9 mouse cellular contexts compared by ENCODE assay signal in the genomic region with DNA sequence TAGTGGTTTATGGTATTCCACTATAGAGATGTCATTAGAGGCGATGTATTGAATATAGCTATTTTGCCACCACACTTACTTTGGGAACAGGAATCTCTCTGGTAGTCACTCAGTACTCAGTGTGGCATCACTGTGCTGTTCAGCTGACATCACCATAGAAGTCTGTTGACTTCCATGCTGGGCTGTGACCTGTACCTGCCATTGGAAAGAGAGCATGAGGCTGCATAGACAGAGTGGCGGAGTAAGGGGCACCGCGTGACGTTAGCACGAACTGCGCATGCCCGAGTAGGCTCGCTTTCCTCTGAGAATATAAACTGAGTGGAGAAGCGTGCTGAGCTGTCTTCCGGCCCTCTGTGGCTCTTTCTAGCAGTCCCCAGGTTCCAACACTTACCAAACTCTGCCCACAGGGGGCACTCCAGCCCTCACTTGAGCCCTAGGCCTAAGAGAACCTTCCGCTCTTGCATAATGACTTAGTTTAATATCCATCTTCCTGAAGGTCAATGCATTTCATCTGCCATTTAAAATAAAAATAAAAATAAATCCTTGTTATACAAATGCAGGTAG.
DNase-seq lines count a peak whose midpoint lies in the region; ATAC-seq and TF ChIP-seq lines count a peak whose summit lies in the region.
"Had no signal": no experiment of that assay in that cellular context is flagged by ENCODE, and none has a peak within 500 bp of the region (broad histone marks: within the 10 kb centered on the region; RNA-seq: fewer than 3 reads in every experiment).

No protein-coding gene starts in this region.

- no peaks in the 10 kb centered on the region for H3K79me2 ChIP-seq in liver, adult 2 months (ENCODE audit: control insufficient read depth, insufficient read depth, low read length)

- no peak overlapping the region for H3K4me2 ChIP-seq in liver, embryonic 11.5 days
- no peak overlapping the region for H3K4me2 ChIP-seq in embryonic facial prominence, embryonic 11.5 days (ENCODE audit: low read depth, low read length)
- no peak overlapping the region for H3K4me2 ChIP-seq in hindbrain, embryonic 11.5 days (replicated peaks; ENCODE audit: low read depth, low read length)
- H3K4me2 ChIP-seq in limb, embryonic 14.5 days (replicated peaks; ENCODE audit: low read depth, low read length, severe bottlenecking), result no peak overlapping the region
- H3K4me2 ChIP-seq in neural tube, embryonic 13.5 days, result no peak overlapping the region
- H3K4me2 ChIP-seq: liver, embryonic 13.5 days had no signal

- H3K9ac ChIP-seq in liver, adult 2 months (ENCODE audit: low read depth, low read length), result no peak overlapping the region
- H3K9ac ChIP-seq in liver, embryonic 11.5 days (ENCODE audit: low read depth, low read length), result no peak overlapping the region
- H3K9ac ChIP-seq in embryonic facial prominence, embryonic 11.5 days (replicated peaks; ENCODE audit: low read length), result no peak overlapping the region
- H3K9ac ChIP-seq in hindbrain, embryonic 11.5 days (ENCODE audit: low read depth, low read length), result no peak overlapping the region
- no peak overlapping the region for H3K9ac ChIP-seq in limb, embryonic 14.5 days (ENCODE audit: low read depth, low read length, severe bottlenecking)
- no peak overlapping the region for H3K9ac ChIP-seq in neural tube, embryonic 13.5 days
- H3K9ac ChIP-seq: liver, embryonic 13.5 days had no signal

- peak; percentile 59 for DNase-seq in liver, adult 2 months (ENCODE audit: extremely low read depth, low read depth, low spot score)
- DNase-seq in liver, embryonic 11.5 days (ENCODE audit: low spot score), result no peak
- DNase-seq in adrenal gland, postnatal 10 days, result peak; percentile 72
- peak; percentile 71 for DNase-seq in embryonic facial prominence, embryonic 11.5 days (ENCODE audit: low spot score)
- peak; percentile 79 for DNase-seq in hindbrain, embryonic 11.5 days (ENCODE audit: low spot score)
- peak; percentile 45 for DNase-seq in limb, embryonic 14.5 days (ENCODE audit: low spot score)
- peak; percentile 82 for DNase-seq in thymus, postnatal 25 days
- DNase-seq: liver, embryonic 13.5 days had no signal

- no peaks in the 10 kb centered on the region for H3K9me3 ChIP-seq in liver, embryonic 11.5 days (ENCODE audit: control insufficient read depth, low read length)
- H3K9me3 ChIP-seq in embryonic facial prominence, embryonic 11.5 days (replicated peaks; ENCODE audit: control insufficient read depth, low read length), result no peaks in the 10 kb centered on the region
- H3K9me3 ChIP-seq in hindbrain, embryonic 11.5 days (ENCODE audit: control insufficient read depth, low read length), result no peaks in the 10 kb centered on the region
- no peaks in the 10 kb centered on the region for H3K9me3 ChIP-seq in limb, embryonic 14.5 days (ENCODE audit: control insufficient read depth, low read length)
- no peaks in the 10 kb centered on the region for H3K9me3 ChIP-seq in neural tube, embryonic 13.5 days
- H3K9me3 ChIP-seq: liver, embryonic 13.5 days had no signal

- no peak overlapping the region for H3K27ac ChIP-seq in liver, adult 2 months (replicated peaks; ENCODE audit: insufficient read depth, low read depth, low read length)
- no peak overlapping the region for H3K27ac ChIP-seq in liver, embryonic 11.5 days (ENCODE audit: low read depth, low read length)
- no peak overlapping the region for H3K27ac ChIP-seq in embryonic facial prominence, embryonic 11.5 days (replicated peaks; ENCODE audit: low read depth, low read length)
- H3K27ac ChIP-seq in hindbrain, embryonic 11.5 days (ENCODE audit: low read depth, low read length), result no peak overlapping the region
- H3K27ac ChIP-seq in limb, embryonic 14.5 days (replicated peaks; ENCODE audit: low read depth, low read length), result no peak overlapping the region
- no peak overlapping the region for H3K27ac ChIP-seq in neural tube, embryonic 13.5 days (replicated peaks)
- H3K27ac ChIP-seq: liver, embryonic 13.5 days had no signal

- H3K36me3 ChIP-seq in liver, adult 2 months (ENCODE audit: control insufficient read depth, insufficient read depth, low read length), result no peaks in the 10 kb centered on the region
- H3K36me3 ChIP-seq in liver, embryonic 11.5 days (ENCODE audit: control insufficient read depth, insufficient read depth, low read length), result no peaks in the 10 kb centered on the region
- H3K36me3 ChIP-seq in embryonic facial prominence, embryonic 11.5 days (replicated peaks; ENCODE audit: control insufficient read depth, insufficient read depth, low read depth, low read length), result no peaks in the 10 kb centered on the region
- no peaks in the 10 kb centered on the region for H3K36me3 ChIP-seq in hindbrain, embryonic 11.5 days (ENCODE audit: control insufficient read depth, insufficient read depth, low read length)
- no peaks in the 10 kb centered on the region for H3K36me3 ChIP-seq in limb, embryonic 14.5 days (ENCODE audit: control insufficient read depth, insufficient read depth, low read length)
- H3K36me3 ChIP-seq in neural tube, embryonic 13.5 days, result no peaks in the 10 kb centered on the region
- H3K36me3 ChIP-seq: liver, embryonic 13.5 days had no signal

- H3K4me3 ChIP-seq in liver, adult 2 months (ENCODE audit: insufficient read depth, low read depth, low read length), result no peak overlapping the region
- H3K4me3 ChIP-seq in liver, embryonic 11.5 days (ENCODE audit: low read depth, low read length), result no peak overlapping the region
- H3K4me3 ChIP-seq in embryonic facial prominence, embryonic 11.5 days (ENCODE audit: low read depth, low read length), result no peak overlapping the region
- no peak overlapping the region for H3K4me3 ChIP-seq in hindbrain, embryonic 11.5 days (ENCODE audit: low read depth, low read length)
- H3K4me3 ChIP-seq in limb, embryonic 14.5 days (replicated peaks; ENCODE audit: low read length), result no peak overlapping the region
- no peak overlapping the region for H3K4me3 ChIP-seq in neural tube, embryonic 13.5 days
- H3K4me3 ChIP-seq: liver, embryonic 13.5 days had no signal

- no peaks in the 10 kb centered on the region for H3K4me1 ChIP-seq in liver, adult 2 months (ENCODE audit: control insufficient read depth, insufficient read depth, low read length)
- H3K4me1 ChIP-seq in liver, embryonic 11.5 days (replicated peaks; ENCODE audit: control insufficient read depth, insufficient read depth, low read length), result no peaks in the 10 kb centered on the region
- H3K4me1 ChIP-seq in embryonic facial prominence, embryonic 11.5 days (ENCODE audit: control insufficient read depth, insufficient read depth, low read length), result no peaks in the 10 kb centered on the region
- H3K4me1 ChIP-seq in hindbrain, embryonic 11.5 days (replicated peaks; ENCODE audit: control insufficient read depth, insufficient read depth, low read length), result no peaks in the 10 kb centered on the region
- H3K4me1 ChIP-seq in limb, embryonic 14.5 days (ENCODE audit: control insufficient read depth, insufficient read depth, low read length), result peaks cover 18% of the 10 kb centered on the region
- H3K4me1 ChIP-seq in neural tube, embryonic 13.5 days (replicated peaks), result 0 out of 2 replicates have a peak, but pooled peaks cover 4% of the 10 kb centered on the region
- H3K4me1 ChIP-seq: liver, embryonic 13.5 days had no signal

- no peak for TF ChIP-seq POLR2A in liver, adult 2 months (IDR thresholded peaks at IDR 0.05; ENCODE audit: extremely low read depth, insufficient read depth, low read length)
- no peak for TF ChIP-seq POLR2A in limb, embryonic 14.5 days (IDR thresholded peaks at IDR 0.05; ENCODE audit: borderline replicate concordance, extremely low read depth, insufficient read depth, insufficient read length)

- ATAC-seq in liver, embryonic 11.5 days (replicated peaks; ENCODE audit: low FRiP score), result no peak
- ATAC-seq in embryonic facial prominence, embryonic 11.5 days (replicated peaks; ENCODE audit: insufficient number of reproducible peaks, low FRiP score, low TSS enrichment, low read depth), result no peak
- ATAC-seq in hindbrain, embryonic 11.5 days (ENCODE audit: low FRiP score), result peak; percentile 66; the same call in 1 of the 2 replicates
- ATAC-seq in limb, embryonic 14.5 days (ENCODE audit: low FRiP score, low read depth), result no peak
- ATAC-seq in neural tube, embryonic 13.5 days (ENCODE audit: low read depth), result peak; percentile 62; the same call in 1 of the 2 replicates

- H3K27me3 ChIP-seq in liver, adult 2 months (ENCODE audit: control insufficient read depth, insufficient read depth, low read length), result no peaks in the 10 kb centered on the region
- no peaks in the 10 kb centered on the region for H3K27me3 ChIP-seq in liver, embryonic 11.5 days (replicated peaks; ENCODE audit: control insufficient read depth, insufficient read depth, low read length)
- no peaks in the 10 kb centered on the region for H3K27me3 ChIP-seq in embryonic facial prominence, embryonic 11.5 days (ENCODE audit: control insufficient read depth, insufficient read depth, low read length)
- H3K27me3 ChIP-seq in hindbrain, embryonic 11.5 days (ENCODE audit: control insufficient read depth, insufficient read depth, low read length), result no peaks in the 10 kb centered on the region
- H3K27me3 ChIP-seq in limb, embryonic 14.5 days (ENCODE audit: control insufficient read depth, insufficient read depth, low read length), result no peaks in the 10 kb centered on the region
- no peaks in the 10 kb centered on the region for H3K27me3 ChIP-seq in neural tube, embryonic 13.5 days
- H3K27me3 ChIP-seq: liver, embryonic 13.5 days had no signal

- peak; percentile 85 for TF ChIP-seq CTCF in liver, adult 2 months (IDR thresholded peaks at IDR 0.05; ENCODE audit: low read depth, low read length)

- WGBS in liver, adult 2 months, result 56% methylated on average over 12 of the region's 12 CpGs
- WGBS in liver, embryonic 11.5 days, result 49% methylated on average over 12 of the region's 12 CpGs
- WGBS in embryonic facial prominence, embryonic 11.5 days, result 47% methylated on average over 12 of the region's 12 CpGs
- 50% methylated on average over 12 of the region's 12 CpGs for WGBS in hindbrain, embryonic 11.5 days
- WGBS in limb, embryonic 14.5 days, result 65% methylated on average over 12 of the region's 12 CpGs
- WGBS in neural tube, embryonic 13.5 days, result 43% methylated on average over 12 of the region's 12 CpGs

Comparison
In these comparisons a context has a peak if more than half of its experiments do, and no peak if none do; other contexts are left out.
1. ATAC-seq: peak in hindbrain, embryonic 11.5 days (single experiment) and neural tube, embryonic 13.5 days (single experiment); none in liver, embryonic 11.5 days (single experiment), embryonic facial prominence, embryonic 11.5 days (single experiment) and limb, embryonic 14.5 days (single experiment).